Mouse (Mus musculus) embryonic facial prominence, embryonic 11.5 days (tissue): ENCODE results near the gene L3mbtl4. TPM values are rescaled to one million over a fixed set of nuclear protein-coding genes. Genes with fewer than 3 reads are reported as not detected.

Experiments
- ATAC-seq: fragments of 200-750 bp; cut with Nextera tagmentation; replicated peaks from 2 replicates; pipeline ENCODE4 v1.8.0; 2017; ENCODE audit warnings: low read depth; ENCODE audit not compliant: insufficient number of reproducible peaks, low FRiP score, low TSS enrichment
- DNase-seq: peaks from one replicate; pipeline ENCODE4 v3.0.0-alpha.2; 2015; ENCODE audit warnings: low spot score
- H3K27ac ChIP-seq: fragments of 300-500 bp; sonication (generic); replicated peaks from 2 replicates; pipeline ENCODE4 v1.5.1; 2014; ENCODE audit warnings: mild to moderate bottlenecking, low read depth, low read length, control low read depth
- H3K27me3 ChIP-seq: fragments of 300-500 bp; sonication (generic); 2 replicates; pipeline ENCODE4 v1.6.1; 2014; ENCODE audit warnings: mild to moderate bottlenecking, low read length, moderate library complexity, mixed read lengths; ENCODE audit not compliant: control insufficient read depth, insufficient read depth
- H3K36me3 ChIP-seq: fragments of 300-500 bp; sonication (generic); replicated peaks from 2 replicates; pipeline ENCODE4 v1.6.1; 2014; ENCODE audit warnings: low read depth, mild to moderate bottlenecking, low read length, moderate library complexity, mixed read lengths; ENCODE audit not compliant: control insufficient read depth, insufficient read depth
- H3K4me1 ChIP-seq: fragments of 300-500 bp; sonication (generic); 2 replicates; pipeline ENCODE4 v1.6.1; 2014; ENCODE audit warnings: low read length, mixed read lengths; ENCODE audit not compliant: control insufficient read depth, insufficient read depth
- H3K4me2 ChIP-seq: fragments of 300-500 bp; sonication (generic); 2 replicates; pipeline ENCODE4 v1.6.1; 2014; ENCODE audit warnings: low read depth, mild to moderate bottlenecking, control low read depth, low read length, moderate library complexity
- H3K4me3 ChIP-seq: fragments of 300-500 bp; sonication (generic); 2 replicates; pipeline ENCODE4 v1.5.1; 2014; ENCODE audit warnings: low read depth, low read length, control low read depth
- H3K9ac ChIP-seq: fragments of 300-500 bp; sonication (generic); replicated peaks from 2 replicates; pipeline ENCODE4 v1.6.1; 2014; ENCODE audit warnings: mild to moderate bottlenecking, control low read depth, low read length
- H3K9me3 ChIP-seq: fragments of 300-500 bp; sonication (generic); replicated peaks from 2 replicates; pipeline ENCODE4 v1.6.1; 2016; ENCODE audit warnings: mild to moderate bottlenecking, low read length, inconsistent platforms, mixed read lengths; ENCODE audit not compliant: control insufficient read depth
- WGBS: fragments of 180-500 bp; shearing (Covaris S2); extraction: QIAGEN DNeasy Blood & Tissue Kit; methylation state at CpG from one replicate; pipeline ENCODE4 v1.1.7; 2014; 5-methylcytosine and 5-hydroxymethylcytosine counted together
- polyA plus RNA-seq: library from polyadenylated mRNA; unstranded; fragments of >200 nt; fragmentation: Nextera tagmentation; extraction: Ambion mirVana; gene quantifications from 2 replicates; pipeline ENCODE4 v1.2.1, GENCODE M21; 2014

L3mbtl4 gene
- polyA plus RNA-seq, 1 experiment from 2014 or later, result not detected

- no peak overlapping the region for H3K4me3 ChIP-seq
- H3K9ac ChIP-seq, result no peak overlapping the region
- H3K4me2 ChIP-seq, result no peak overlapping the region
- no peak for DNase-seq
- no peaks in the 10 kb centered on the region for H3K4me1 ChIP-seq
- ATAC-seq, result no peak
- no peaks in the 10 kb centered on the region for H3K9me3 ChIP-seq
- 83% methylated on average over 5 of the region's 5 CpGs for WGBS
- H3K27me3 ChIP-seq, result no peaks in the 10 kb centered on the region
- no peaks in the 10 kb centered on the region for H3K36me3 ChIP-seq
- H3K27ac ChIP-seq, result no peak overlapping the region
Measured at GRCm38 (mm10) chr17:68710701-68711100, 437.1 kb downstream of the L3mbtl4 start.

GRCm38 (mm10) chr17:68711350-68711749 lies 437.8 kb downstream of the L3mbtl4 start:
- H3K27me3 ChIP-seq, result no peaks in the 10 kb centered on the region
- no peak overlapping the region for H3K27ac ChIP-seq
- DNase-seq (no peak), ATAC-seq (no peak)
- H3K4me2 ChIP-seq, result no peak overlapping the region
- 75% methylated on average over 3 of the region's 3 CpGs for WGBS
- no peaks in the 10 kb centered on the region for H3K4me1 ChIP-seq
- no peak overlapping the region for H3K4me3 ChIP-seq
- H3K9me3 ChIP-seq, result no peaks in the 10 kb centered on the region
- H3K9ac ChIP-seq, result no peak overlapping the region
- no peaks in the 10 kb centered on the region for H3K36me3 ChIP-seq

GRCm38 (mm10) chr17:68748296-68748695 lies 474.7 kb downstream of the L3mbtl4 start:
- Histone ChIP-seq H3K4me1 (no peaks in the 10 kb centered on the region), H3K4me3 (no peak overlapping the region), H3K9me3 (no peaks in the 10 kb centered on the region), H3K36me3 (no peaks in the 10 kb centered on the region), H3K27ac (no peak overlapping the region), H3K9ac (no peak overlapping the region), H3K27me3 (no peaks in the 10 kb centered on the region), H3K4me2 (no peak overlapping the region)
- 75% methylated on average over 1 of the region's 1 CpGs for WGBS
- DNase-seq (no peak), ATAC-seq (no peak)

GRCm38 (mm10) chr17:68750513-68750912 lies 476.9 kb downstream of the L3mbtl4 start:
- H3K36me3 ChIP-seq, result no peaks in the 10 kb centered on the region
- H3K4me3 ChIP-seq, result no peak overlapping the region
- H3K9ac ChIP-seq, result no peak overlapping the region
- no peak overlapping the region for H3K4me2 ChIP-seq
- no peak for DNase-seq
- H3K27me3 ChIP-seq, result no peaks in the 10 kb centered on the region
- WGBS, result 79% methylated on average over 6 of the region's 6 CpGs
- no peaks in the 10 kb centered on the region for H3K4me1 ChIP-seq
- no peak for ATAC-seq
- H3K9me3 ChIP-seq, result no peaks in the 10 kb centered on the region
- H3K27ac ChIP-seq, result no peak overlapping the region

GRCm38 (mm10) chr17:68753112-68753511 lies 479.5 kb downstream of the L3mbtl4 start:
- ATAC-seq, result no peak
- H3K36me3 ChIP-seq, result no peaks in the 10 kb centered on the region
- DNase-seq, result no peak
- no peak overlapping the region for H3K4me2 ChIP-seq
- H3K27me3 ChIP-seq, result no peaks in the 10 kb centered on the region
- H3K4me1 ChIP-seq, result no peaks in the 10 kb centered on the region
- no peak overlapping the region for H3K9ac ChIP-seq
- WGBS, result 88% methylated on average over 7 of the region's 7 CpGs
- H3K9me3 ChIP-seq, result no peaks in the 10 kb centered on the region
- H3K4me3 ChIP-seq, result no peak overlapping the region
- no peak overlapping the region for H3K27ac ChIP-seq

- Histone ChIP-seq H3K9ac (no peak overlapping the region), H3K4me1 (no peaks in the 10 kb centered on the region), H3K4me3 (no peak overlapping the region), H3K27me3 (no peaks in the 10 kb centered on the region), H3K4me2 (no peak overlapping the region), H3K27ac (no peak overlapping the region), H3K9me3 (no peaks in the 10 kb centered on the region), H3K36me3 (no peaks in the 10 kb centered on the region)
- DNase-seq, result no peak
- no peak for ATAC-seq
- whole genome bisulfite sequencing, result 94% methylated on average over 11 of the region's 11 CpGs
Measured at GRCm38 (mm10) chr17:68754789-68755188, 481.2 kb downstream of the L3mbtl4 start.

- no peaks in the 10 kb centered on the region for H3K4me1 ChIP-seq
- 60% methylated on average over 5 of the region's 5 CpGs for WGBS
- no peaks in the 10 kb centered on the region for H3K27me3 ChIP-seq
- no peak overlapping the region for H3K4me3 ChIP-seq
- ATAC-seq, result no peak
- no peaks in the 10 kb centered on the region for H3K36me3 ChIP-seq
- no peak overlapping the region for H3K9ac ChIP-seq
- H3K27ac ChIP-seq, result no peak overlapping the region
- H3K9me3 ChIP-seq, result no peaks in the 10 kb centered on the region
- peak; percentile 3 for DNase-seq
- H3K4me2 ChIP-seq, result no peak overlapping the region
Measured at GRCm38 (mm10) chr17:68758428-68758827, 484.8 kb downstream of the L3mbtl4 start.

GRCm38 (mm10) chr17:68758936-68759335 lies 485.3 kb downstream of the L3mbtl4 start:
- no peak overlapping the region for H3K9ac ChIP-seq
- no peaks in the 10 kb centered on the region for H3K36me3 ChIP-seq
- DNase-seq, result no peak
- H3K27me3 ChIP-seq, result no peaks in the 10 kb centered on the region
- H3K4me1 ChIP-seq, result no peaks in the 10 kb centered on the region
- H3K27ac ChIP-seq, result no peak overlapping the region
- no peak for ATAC-seq
- no peaks in the 10 kb centered on the region for H3K9me3 ChIP-seq
- H3K4me3 ChIP-seq, result no peak overlapping the region
- 84% methylated on average over 3 of the region's 3 CpGs for WGBS
- no peak overlapping the region for H3K4me2 ChIP-seq
